In the genomic region with DNA sequence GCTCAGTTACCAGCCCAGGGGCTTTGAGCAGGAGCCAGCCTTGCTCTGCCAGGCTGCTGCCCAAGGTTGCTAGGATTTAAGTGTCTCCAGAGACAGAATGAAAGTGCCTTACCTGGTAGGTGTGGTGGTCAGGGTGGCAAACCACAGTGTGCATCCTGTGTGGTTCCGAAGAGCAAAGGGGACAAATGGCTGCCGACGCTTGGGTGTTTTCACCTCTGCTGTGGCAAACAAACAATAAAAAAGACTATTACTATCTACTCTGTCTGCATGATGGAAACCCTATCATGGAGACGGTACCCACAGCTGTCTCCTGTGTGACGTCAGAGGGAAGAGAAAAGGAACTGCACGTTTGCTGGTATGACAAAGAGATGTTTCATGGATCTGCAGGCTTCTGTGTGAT, we compare ENCODE assay signal across 14 mouse cellular contexts.
"Had no signal": no experiment of that assay in that cellular context is flagged by ENCODE, and none has a peak within 500 bp of the region (broad histone marks: within the 10 kb centered on the region; RNA-seq: fewer than 3 reads in every experiment).

No protein-coding gene starts in this region.

- H3K4me3 ChIP-seq: kidney, embryonic 15.5 days; left cerebral cortex, adult 2 months; limb, embryonic 10.5 days; lung, embryonic 15.5 days; midbrain, embryonic 13.5 days; myocyte; neural tube, embryonic 13.5 days had no signal

- H3K9me3 ChIP-seq: kidney, embryonic 15.5 days; limb, embryonic 10.5 days; lung, embryonic 15.5 days; midbrain, embryonic 13.5 days; neural tube, embryonic 13.5 days had no signal

- H3K27me3 ChIP-seq: kidney, embryonic 15.5 days; lung, embryonic 15.5 days; midbrain, embryonic 13.5 days; neural tube, embryonic 13.5 days had no signal

- H3K4me1 ChIP-seq: kidney, embryonic 15.5 days; lung, embryonic 15.5 days had no signal

- H3K4me2 ChIP-seq: kidney, embryonic 15.5 days; liver, embryonic 11.5 days; lung, embryonic 15.5 days; midbrain, embryonic 13.5 days; neural tube, embryonic 13.5 days had no signal

- DNase-seq: kidney, adult 2 months; lung, postnatal 14 days; retina, postnatal 1 day; right cerebral cortex, postnatal 25 days; thymus, adult 18-20 months; thymus, postnatal 14 days had no signal

- H3K9ac ChIP-seq: kidney, embryonic 15.5 days; lung, embryonic 15.5 days; midbrain, embryonic 13.5 days; neural tube, embryonic 13.5 days had no signal

- H3K27ac ChIP-seq: kidney, embryonic 15.5 days; left cerebral cortex, adult 2 months; limb, embryonic 10.5 days; lung, embryonic 15.5 days; midbrain, embryonic 13.5 days; neural tube, embryonic 13.5 days had no signal

- ATAC-seq: midbrain, embryonic 13.5 days had no signal
